Mouse (Mus musculus): ENCODE data around the gene 4933402E13Rik.

The 4933402E13Rik gene

GRCm38 (mm10) chrX:62283199-62283598 lies at the start of gene 4933402E13Rik:
4933402E13Rik (plus strand) TSS chrX:62283499.
- in situ Hi-C loops (cut with MboI), result no loop called here
